Mouse (Mus musculus): ENCODE results near the gene Mybpc2.

GRCm38 (mm10) chr7:44453256-44453655 lies 71.2 kb downstream of the Mybpc2 start:
- TF ChIP-seq CTCF (IDR thresholded peaks at IDR 0.05; ENCODE audit: low read depth, low read length) (no peak), GATA1 (IDR thresholded peaks at IDR 0.05; ENCODE audit: borderline replicate concordance, low read length) (no peak), POLR2AphosphoS5 (IDR thresholded peaks at IDR 0.05; ENCODE audit: insufficient replicate concordance, low read depth, low read length) (no peak), TAL1 (conservative IDR thresholded peaks at IDR 0.05; ENCODE audit: low read depth, low read length) (no peak), GATA2 (IDR thresholded peaks at IDR 0.05; ENCODE audit: borderline replicate concordance, low read depth, low read length) (no peak)

All from G1E (cell line).